Comparison of ENCODE assay signal across 21 mouse cellular contexts in genomic region chr15:94793455-94793854, GRCm38 (mm10).
"Had no signal": no experiment of that assay in that cellular context is flagged by ENCODE, and none has a peak within 500 bp of the region (broad histone marks: within the 10 kb centered on the region; RNA-seq: fewer than 3 reads in every experiment).

No protein-coding gene starts in this region.

- H3K27me3 ChIP-seq: hindbrain, embryonic 13.5 days; hindbrain, embryonic 15.5 days; limb, embryonic 15.5 days; liver, embryonic 12.5 days had no signal

- H3K4me1 ChIP-seq: heart, embryonic 10.5 days; heart, embryonic 12.5 days; limb, embryonic 13.5 days; limb, embryonic 15.5 days; liver, embryonic 12.5 days had no signal

- H3K27ac ChIP-seq: heart, embryonic 10.5 days; hindbrain, embryonic 13.5 days; hindbrain, embryonic 15.5 days; hindbrain, postnatal 0 days; limb, embryonic 13.5 days; limb, embryonic 15.5 days; liver, embryonic 12.5 days; liver, embryonic 14.5 days had no signal

- H3K36me3 ChIP-seq: heart, embryonic 10.5 days; heart, embryonic 12.5 days; hindbrain, embryonic 13.5 days; hindbrain, embryonic 15.5 days; limb, embryonic 13.5 days; limb, embryonic 15.5 days; liver, embryonic 12.5 days had no signal

- DNase-seq: forebrain, postnatal 0 days; gastrocnemius, postnatal 14 days; gastrocnemius, postnatal 36 days; heart, adult 18-20 months; heart, postnatal 14 days; heart, postnatal 36 days; kidney, adult 8-10 months; kidney, postnatal 10 days; kidney, postnatal 25 days; layer of hippocampus, adult 9-11 months; layer of hippocampus, postnatal 36 days; left cerebral cortex, postnatal 4 days had no signal

- H3K4me3 ChIP-seq: heart, embryonic 10.5 days; heart, embryonic 12.5 days; hindbrain, embryonic 13.5 days; hindbrain, embryonic 15.5 days; limb, embryonic 13.5 days; limb, embryonic 15.5 days; liver, embryonic 12.5 days had no signal

- H3K9me3 ChIP-seq: heart, embryonic 10.5 days; heart, embryonic 12.5 days; hindbrain, embryonic 13.5 days; hindbrain, embryonic 15.5 days; limb, embryonic 13.5 days; limb, embryonic 15.5 days had no signal

- H3K4me2 ChIP-seq: heart, embryonic 12.5 days; hindbrain, embryonic 13.5 days; hindbrain, embryonic 15.5 days; limb, embryonic 13.5 days; limb, embryonic 15.5 days; liver, embryonic 12.5 days had no signal

- H3K9ac ChIP-seq: forebrain, postnatal 0 days; heart, embryonic 12.5 days; hindbrain, embryonic 13.5 days; hindbrain, embryonic 15.5 days; limb, embryonic 13.5 days; limb, embryonic 15.5 days; liver, embryonic 12.5 days; liver, embryonic 14.5 days had no signal

- ATAC-seq: forebrain, postnatal 0 days; hindbrain, postnatal 0 days; liver, embryonic 12.5 days had no signal
